Mouse (Mus musculus): ENCODE results near the gene Usp50.

- TF ChIP-seq CTCF (IDR thresholded peaks at IDR 0.05; ENCODE audit: borderline replicate concordance, control insufficient read depth, extremely low read depth, insufficient read depth, low read length, poor library complexity) (no peak), POLR2A (IDR thresholded peaks at IDR 0.05; ENCODE audit: control insufficient read depth, extremely low read depth, insufficient read depth, low read length, poor library complexity) (no peak)
Observed at GRCm38 (mm10) chr2:126782433-126782832, 837 bp downstream of the Usp50 start.

All from thymus, adult 2 months (tissue).